15 mouse cellular contexts compared by ENCODE assay signal in genomic region chrX:5469165-5469564, GRCm38 (mm10). TPM values are rescaled to one million over a fixed set of nuclear protein-coding genes. Genes with fewer than 3 reads are reported as not detected.
A peak's percentile ranks its signal among the peaks of the same experiment; 100 is the strongest.
DNase-seq lines count a peak whose midpoint lies in the region; ATAC-seq and TF ChIP-seq lines count a peak whose summit lies in the region.
"Had no signal": no experiment of that assay in that cellular context is flagged by ENCODE, and none has a peak within 500 bp of the region (broad histone marks: within the 10 kb centered on the region; RNA-seq: fewer than 3 reads in every experiment).

TSS of gene Mycs (minus strand) at chrX:5469265.

- H3K4me1 ChIP-seq in forebrain, embryonic 11.5 days (replicated peaks; ENCODE audit: control insufficient read depth, insufficient read depth, low read length), result no peaks in the 10 kb centered on the region
- no peaks in the 10 kb centered on the region for H3K4me1 ChIP-seq in limb, embryonic 10.5 days
- no peaks in the 10 kb centered on the region for H3K4me1 ChIP-seq in stomach, embryonic 15.5 days

- no peaks in the 10 kb centered on the region for H3K27me3 ChIP-seq in forebrain, embryonic 11.5 days (ENCODE audit: control insufficient read depth, insufficient read depth, low read length)
- H3K27me3 ChIP-seq in limb, embryonic 10.5 days (ENCODE audit: low read depth, poor library complexity, severe bottlenecking), result peaks cover 22% of the 10 kb centered on the region
- H3K27me3 ChIP-seq in stomach, embryonic 15.5 days (replicated peaks), result no peaks in the 10 kb centered on the region

- no peak within 1 kb of the TSS for H3K9ac ChIP-seq in forebrain, embryonic 11.5 days (ENCODE audit: low read length)
- H3K9ac ChIP-seq in stomach, embryonic 15.5 days, result no peak within 1 kb of the TSS

- H3K27ac ChIP-seq in left cerebral cortex, adult 2 months, result no peak within 1 kb of the TSS
- H3K27ac ChIP-seq in forebrain, embryonic 11.5 days (ENCODE audit: low read depth, low read length), result no peak within 1 kb of the TSS
- H3K27ac ChIP-seq in limb, embryonic 10.5 days, result no peak within 1 kb of the TSS
- no peak within 1 kb of the TSS for H3K27ac ChIP-seq in stomach, embryonic 15.5 days
- H3K27ac ChIP-seq: heart, adult 2 months had no signal

- 0 out of 2 replicates have a peak within 1 kb of the TSS, but pooled peaks have one; percentile 4 for H3K4me3 ChIP-seq in left cerebral cortex, adult 2 months
- no peak within 1 kb of the TSS for H3K4me3 ChIP-seq in forebrain, embryonic 11.5 days (ENCODE audit: low read depth, low read length)
- peak within 1 kb of the TSS; percentile 26 for H3K4me3 ChIP-seq in limb, embryonic 10.5 days
- no peak within 1 kb of the TSS for H3K4me3 ChIP-seq in stomach, embryonic 15.5 days (replicated peaks)
- H3K4me3 ChIP-seq: heart, adult 2 months had no signal

- no peaks in the 10 kb centered on the region for H3K9me3 ChIP-seq in forebrain, embryonic 11.5 days (ENCODE audit: control insufficient read depth, low read length)
- H3K9me3 ChIP-seq in limb, embryonic 10.5 days (replicated peaks), result 0 out of 2 replicates have a peak, but pooled peaks cover 2% of the 10 kb centered on the region
- H3K9me3 ChIP-seq in stomach, embryonic 15.5 days, result no peaks in the 10 kb centered on the region

- intact Hi-C loops in left cerebral cortex, adult 2 months (cut with DNase I), result no loop called here
- intact Hi-C loops in left cerebral cortex, postnatal 4 days (cut with DNase I), result no loop called here

- no peak for DNase-seq in left cerebral cortex, adult 2 months (ENCODE audit: extremely low spot score in 1 of 2, low spot score in 2 of 2)
- no peak for DNase-seq in left cerebral cortex, postnatal 4 days
- no peak for DNase-seq in forebrain, embryonic 11.5 days (ENCODE audit: low spot score)
- DNase-seq in limb, embryonic 10.5 days (ENCODE audit: low spot score), result no peak
- DNase-seq in yolk sac, embryonic 10.5 days (ENCODE audit: low spot score), result no peak
- DNase-seq in adrenal gland, adult 8-10 months, result no peak
- no peak for DNase-seq in cerebellum, postnatal 10 days
- DNase-seq: cerebellum, adult 9-10 months; heart, adult 2 months; kidney, postnatal 36 days; right cerebral cortex, adult 18-20 months; thymus, postnatal 14 days had no signal

- H3K36me3 ChIP-seq in forebrain, embryonic 11.5 days (ENCODE audit: control insufficient read depth, insufficient read depth, low read length), result no peaks in the 10 kb centered on the region
- H3K36me3 ChIP-seq in limb, embryonic 10.5 days, result no peaks in the 10 kb centered on the region
- H3K36me3 ChIP-seq in stomach, embryonic 15.5 days, result no peaks in the 10 kb centered on the region

- TF ChIP-seq CTCF in left cerebral cortex, adult 2 months (IDR thresholded peaks at IDR 0.05), result no peak

- ATAC-seq in forebrain, embryonic 11.5 days (replicated peaks; ENCODE audit: low FRiP score), result no peak
- no peak for ATAC-seq in stomach, embryonic 15.5 days (ENCODE audit: insufficient read depth, low FRiP score, low read depth)

- WGBS in forebrain, embryonic 11.5 days, result 86% methylated on average over 3 of the region's 3 CpGs
- WGBS in limb, embryonic 10.5 days, result 83% methylated on average over 3 of the region's 3 CpGs
- WGBS in stomach, embryonic 15.5 days, result 83% methylated on average over 3 of the region's 3 CpGs

- peak within 1 kb of the TSS; percentile 32; the same call in 1 of the 2 replicates for H3K4me2 ChIP-seq in forebrain, embryonic 11.5 days (ENCODE audit: low read depth, low read length, severe bottlenecking)
- peak within 1 kb of the TSS; percentile 34; the same call in 1 of the 2 replicates for H3K4me2 ChIP-seq in stomach, embryonic 15.5 days

RNA-seq across cellular contexts. Expression of gene Mycs, which starts in this region (rescaled TPM):
- not detected for total RNA-seq in left cerebral cortex, adult 2 months (2021)
- total RNA-seq in left cerebral cortex, postnatal 4 days (2021), result not detected
- not detected in 2 replicates for polyA plus RNA-seq in forebrain, embryonic 11.5 days (2014; fragmentation: Nextera tagmentation; extraction: Ambion mirVana)
- not detected in 2 replicates for polyA plus RNA-seq in limb, embryonic 10.5 days (2016; fragmentation: Nextera tagmentation; extraction: Ambion mirVana)
- polyA plus RNA-seq in stomach, embryonic 15.5 days (2015; fragmentation: Nextera tagmentation; extraction: Ambion mirVana), result not detected in 2 replicates
- not detected for total RNA-seq in adrenal gland, adult 8-10 months (2022)
- total RNA-seq: adrenal gland, adult 18-20 months; heart, adult 2 months had no signal
- polyA plus RNA-seq: heart, adult 2 months; liver, embryonic 11.5 days had no signal

Comparison
In these comparisons a context has a peak if more than half of its experiments do, and no peak if none do; other contexts are left out.
1. H3K4me3 ChIP-seq: peak in left cerebral cortex, adult 2 months (single experiment) and limb, embryonic 10.5 days (single experiment); none in forebrain, embryonic 11.5 days (single experiment) and stomach, embryonic 15.5 days (single experiment).